Mouse (Mus musculus) WW6 (cell line): ENCODE measurements around the gene Stx5a.

Experiments
- DNase-seq: peaks from one replicate; pipeline ENCODE4 v3.0.0-alpha.2; 2013; ENCODE audit warnings: low read depth, low spot score

The Stx5a gene

DNA sequence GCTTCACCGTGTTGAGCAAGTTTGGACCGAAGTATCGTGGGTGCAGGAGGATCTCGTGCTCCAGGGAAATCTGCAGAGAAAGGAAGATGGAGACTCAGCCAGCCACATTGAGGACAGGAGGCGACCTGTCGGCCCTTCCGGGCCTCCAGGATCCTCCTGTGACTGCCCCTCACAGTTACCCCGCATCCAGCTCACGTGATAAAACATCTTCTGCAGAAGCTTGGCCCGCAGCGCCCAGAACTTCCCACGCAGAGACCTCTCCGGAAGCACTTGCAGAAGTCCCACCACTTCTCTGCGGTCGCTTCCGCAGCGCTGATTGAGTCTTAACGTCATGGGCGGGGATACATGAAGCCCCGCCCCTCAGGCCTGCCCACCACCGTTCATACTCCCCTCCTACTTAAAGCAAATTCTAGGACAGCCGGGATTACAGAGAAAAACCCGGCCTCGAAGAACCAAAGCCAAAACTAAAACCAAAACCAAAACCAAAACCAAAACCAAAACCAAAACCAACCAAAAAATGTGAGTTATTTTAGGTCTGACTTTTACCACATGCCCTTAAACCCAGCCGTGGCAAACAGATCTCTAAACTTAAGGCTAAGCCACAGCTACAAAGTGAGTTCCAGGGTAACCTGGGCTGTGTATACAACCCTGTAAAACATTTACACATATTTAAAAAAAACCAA, 57.2 kb downstream of the Stx5a start, which contains the start of gene Polr2g:
Polr2g (minus strand) TSS at position 314 of the 683 bp plus-strand sequence.
- peak; percentile 71 for DNase-seq

DNA sequence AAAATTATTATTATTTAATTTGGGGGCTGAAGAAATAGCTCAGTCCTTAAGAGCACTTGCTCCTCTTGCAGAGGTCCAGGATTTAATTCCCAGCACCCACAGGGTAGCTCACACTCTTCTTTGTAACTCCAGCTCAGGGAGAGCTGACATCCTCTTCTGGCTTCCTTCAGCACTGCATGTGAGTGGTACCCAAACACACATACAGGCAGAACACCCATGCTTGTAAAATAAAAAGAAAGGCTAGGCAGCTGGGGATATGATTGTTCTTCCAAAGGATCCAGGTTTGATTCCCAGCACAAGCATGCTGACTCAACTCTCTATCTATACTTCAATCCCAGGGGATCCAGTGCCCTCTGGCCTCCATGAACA, 57.7 kb downstream of the Stx5a start:
- DNase-seq = no peak

DNA sequence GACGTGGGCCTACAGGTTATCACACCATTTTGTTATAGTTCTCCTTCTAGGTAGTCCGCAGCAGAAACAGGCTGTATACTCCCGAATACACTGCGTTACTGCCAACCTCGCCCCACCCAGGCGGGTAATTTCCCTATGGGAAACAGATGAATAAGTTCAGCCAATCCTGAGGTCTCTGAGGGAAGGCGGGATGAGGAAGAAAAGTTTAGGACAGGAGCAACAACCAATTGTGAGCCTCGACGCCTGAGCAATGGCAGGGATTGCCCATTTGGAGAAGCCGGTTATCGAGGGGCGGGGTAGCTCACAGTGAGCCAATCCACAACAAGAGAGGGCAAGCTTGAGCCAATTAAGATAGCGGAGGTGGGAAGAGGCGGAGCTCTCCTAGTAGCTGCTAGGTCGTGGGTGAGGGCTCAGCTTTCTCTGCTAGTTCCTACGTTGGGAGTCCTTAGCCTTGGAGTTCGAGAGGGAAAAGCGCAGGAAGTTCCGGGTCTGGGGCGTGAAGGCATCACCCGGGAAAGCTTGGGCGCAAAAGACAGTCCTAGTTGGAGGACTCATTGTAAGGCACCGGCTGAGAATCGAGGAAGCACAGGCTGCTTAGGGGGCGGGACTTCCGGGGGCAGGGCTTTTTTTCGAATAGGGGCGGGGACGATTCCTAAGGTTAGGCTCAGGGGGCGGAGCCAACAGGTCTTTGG, 61.1 kb downstream of the Stx5a start, which contains the start of gene Zbtb3:
Zbtb3 (plus strand) TSS at position 426 of the 692 bp plus-strand sequence.
- DNase-seq = peak; percentile 95

DNA sequence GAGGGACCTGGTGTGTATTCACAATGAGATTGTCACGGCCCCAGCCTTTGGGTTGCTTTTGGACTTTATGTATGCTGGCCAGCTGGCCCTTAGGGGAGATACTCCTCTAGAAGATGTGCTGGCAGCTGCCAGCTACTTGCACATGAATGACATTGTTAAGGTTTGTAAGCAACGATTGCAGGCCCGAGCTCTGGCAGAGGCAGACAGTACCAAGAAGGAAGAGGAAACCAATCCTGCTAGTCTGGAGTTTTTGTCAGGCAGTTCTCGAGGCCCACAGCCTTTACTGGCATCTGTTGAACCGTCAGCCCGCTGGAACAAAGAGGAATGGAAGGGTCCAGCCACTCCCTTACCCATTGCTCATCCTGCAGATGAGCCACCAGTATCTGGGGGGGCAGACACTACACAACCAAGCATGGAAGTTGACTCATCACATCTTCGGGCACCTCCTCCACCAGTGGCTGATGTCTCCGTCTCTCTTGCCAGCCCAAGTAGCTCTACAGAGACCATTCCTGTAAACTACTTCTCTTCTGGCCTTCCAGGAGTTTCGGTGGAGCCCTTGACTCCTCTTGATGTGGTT, 62.1 kb downstream of the Stx5a start:
- no peak for DNase-seq

DNA sequence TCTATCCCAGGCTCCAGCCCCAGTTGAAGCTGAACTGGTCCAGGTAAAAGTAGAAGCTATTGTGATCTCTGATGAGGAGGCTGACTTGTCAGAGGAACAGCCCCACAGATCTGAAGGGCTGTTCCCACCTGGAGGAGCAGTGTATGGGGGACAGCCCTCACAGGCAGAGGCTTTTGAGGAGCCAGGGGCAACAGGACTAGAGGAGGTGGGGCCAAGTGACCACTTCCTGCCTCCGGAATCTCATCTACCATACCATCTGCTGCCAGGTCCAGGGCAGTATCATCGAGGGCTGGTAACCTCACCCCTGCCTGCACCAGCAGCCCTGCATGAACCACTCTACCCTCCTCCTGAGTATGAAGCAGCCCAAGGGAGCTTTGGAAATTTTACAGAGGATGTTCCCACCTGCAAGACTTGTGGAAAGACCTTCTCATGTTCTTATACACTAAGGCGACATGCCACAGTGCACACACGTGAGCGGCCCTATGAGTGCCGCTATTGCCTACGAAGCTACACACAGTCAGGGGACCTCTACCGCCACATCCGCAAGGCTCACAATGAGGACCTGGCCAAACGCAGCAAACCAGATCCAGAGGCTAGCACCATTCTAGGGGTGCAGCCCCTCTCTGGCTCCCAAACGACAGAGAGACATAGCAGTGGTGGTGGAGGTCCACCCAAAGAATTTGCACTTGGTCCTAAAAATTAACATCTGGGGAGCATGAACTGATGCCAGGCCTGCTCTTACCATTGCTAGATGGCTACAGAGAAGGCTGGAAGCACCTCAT, 62.9 kb downstream of the Stx5a start:
- DNase-seq = no peak
